Mouse (Mus musculus) retina, embryonic 14.5 days (tissue): ENCODE data around the gene Klk7.

Experiments used
- DNase-seq: peaks from one replicate; pipeline ENCODE4 v3.0.0-alpha.2; 2015; ENCODE audit warnings: low spot score

Gene Klk7

GRCm38 (mm10) chr7:43810994-43811393, at the start of gene Klk7:
Klk7 (plus strand) TSS chr7:43811294.
- DNase-seq, result no peak

- no peak for DNase-seq
Measured at GRCm38 (mm10) chr7:43766484-43766883, 44.6 kb upstream of the Klk7 start.

- no peak for DNase-seq
Measured at GRCm38 (mm10) chr7:43768597-43768996, 42.5 kb upstream of the Klk7 start, which contains the start of gene Klk12. Klk12 (plus strand) TSS chr7:43768897.

- no peak for DNase-seq
Measured at GRCm38 (mm10) chr7:43769636-43770035, 41.5 kb upstream of the Klk7 start.

GRCm38 (mm10) chr7:43770701-43771100, 40.4 kb upstream of the Klk7 start:
- no peak for DNase-seq

- no peak for DNase-seq
Measured at GRCm38 (mm10) chr7:43771916-43772315, 39.2 kb upstream of the Klk7 start.

GRCm38 (mm10) chr7:43772901-43773300, 38.2 kb upstream of the Klk7 start:
- no peak for DNase-seq

- no peak for DNase-seq
Measured at GRCm38 (mm10) chr7:43774364-43774763, 36.7 kb upstream of the Klk7 start, which contains the start of gene Klk11. Klk11 (plus strand) TSS chr7:43774604.

- peak; percentile 25 for DNase-seq
Measured at GRCm38 (mm10) chr7:43774802-43775201, 36.3 kb upstream of the Klk7 start.

GRCm38 (mm10) chr7:43775311-43776057, 35.6 kb upstream of the Klk7 start:
- DNase-seq, result no peak

GRCm38 (mm10) chr7:43776506-43776905, 34.6 kb upstream of the Klk7 start:
- no peak for DNase-seq

- no peak for DNase-seq
Measured at GRCm38 (mm10) chr7:43777423-43777822, 33.7 kb upstream of the Klk7 start.

- no peak for DNase-seq
Measured at GRCm38 (mm10) chr7:43778176-43778970, 32.7 kb upstream of the Klk7 start.

- DNase-seq, result no peak
Measured at GRCm38 (mm10) chr7:43780241-43780640, 30.9 kb upstream of the Klk7 start.

GRCm38 (mm10) chr7:43780746-43781145, 30.3 kb upstream of the Klk7 start, which contains the start of gene Klk10:
Klk10 (plus strand) TSS chr7:43781035.
- no peak for DNase-seq

- DNase-seq, result no peak
Measured at GRCm38 (mm10) chr7:43781541-43781940, 29.6 kb upstream of the Klk7 start.

GRCm38 (mm10) chr7:43782275-43783265, 28.5 kb upstream of the Klk7 start:
- peak; percentile 93 for DNase-seq

GRCm38 (mm10) chr7:43785286-43785685, 25.8 kb upstream of the Klk7 start:
- DNase-seq, result no peak

- DNase-seq, result no peak
Measured at GRCm38 (mm10) chr7:43788096-43788495, 23.0 kb upstream of the Klk7 start.

- DNase-seq, result no peak
Measured at GRCm38 (mm10) chr7:43789295-43789694, 21.8 kb upstream of the Klk7 start.

- DNase-seq, result no peak
Measured at GRCm38 (mm10) chr7:43791591-43791990, 19.5 kb upstream of the Klk7 start, which contains the start of gene Klk9. Klk9 (plus strand) TSS chr7:43791891.

- peak; percentile 16 for DNase-seq
Measured at GRCm38 (mm10) chr7:43796355-43796754, 14.7 kb upstream of the Klk7 start.
